Mouse (Mus musculus) lung, adult 2 months (tissue): ENCODE results near the gene 1600002K03Rik. TPM values are rescaled to one million over a fixed set of nuclear protein-coding genes. Genes with fewer than 3 reads are reported as not detected.

Experiments used
- DNase-seq: peaks from one replicate; pipeline ENCODE4 v3.0.0; 2022
- H3K4me1 ChIP-seq: fragments of 200-500 bp; 2 replicates; pipeline ENCODE4 v1.6.1; 2011; ENCODE audit warnings: low read length; ENCODE audit not compliant: control insufficient read depth, insufficient read depth
- H3K4me3 ChIP-seq: fragments of 200-500 bp; replicated peaks from 2 replicates; pipeline ENCODE3; 2011; ENCODE audit warnings: low read depth, mild to moderate bottlenecking, control low read depth, low read length; ENCODE audit errors: extremely low read depth
- CTCF ChIP-seq: fragments of 200-500 bp; IDR thresholded peaks from 2 replicates; pipeline ENCODE4 v1.5.1; 2011; ENCODE audit warnings: mild to moderate bottlenecking, low read length, control low read depth; ENCODE audit not compliant: insufficient read depth
- POLR2A ChIP-seq: fragments of 200-500 bp; IDR thresholded peaks from 2 replicates; pipeline ENCODE4 v1.6.1; 2011; ENCODE audit warnings: low read depth, mild to moderate bottlenecking, control low read depth, low read length, borderline replicate concordance; ENCODE audit errors: extremely low read depth
- WGBS: fragments of 180-500 bp; shearing (Covaris S2); methylation state at CpG from one replicate; pipeline ENCODE4 v1.1.7; 2018; 5-methylcytosine and 5-hydroxymethylcytosine counted together
- polyA plus RNA-seq: library from polyadenylated mRNA; depleted of rRNA; stranded (reverse); fragments of >200 nt; gene quantifications from 2 replicates; pipeline ENCODE4 v1.2.3, GENCODE M21; 2012

The 1600002K03Rik gene
- polyA plus RNA-seq, 1 experiment: 11.2 TPM

- peak; percentile 94 for DNase-seq
These were observed 31.5 kb upstream of the 1600002K03Rik start for GRCm38 (mm10) chr10:80141243-80141642.

DNA sequence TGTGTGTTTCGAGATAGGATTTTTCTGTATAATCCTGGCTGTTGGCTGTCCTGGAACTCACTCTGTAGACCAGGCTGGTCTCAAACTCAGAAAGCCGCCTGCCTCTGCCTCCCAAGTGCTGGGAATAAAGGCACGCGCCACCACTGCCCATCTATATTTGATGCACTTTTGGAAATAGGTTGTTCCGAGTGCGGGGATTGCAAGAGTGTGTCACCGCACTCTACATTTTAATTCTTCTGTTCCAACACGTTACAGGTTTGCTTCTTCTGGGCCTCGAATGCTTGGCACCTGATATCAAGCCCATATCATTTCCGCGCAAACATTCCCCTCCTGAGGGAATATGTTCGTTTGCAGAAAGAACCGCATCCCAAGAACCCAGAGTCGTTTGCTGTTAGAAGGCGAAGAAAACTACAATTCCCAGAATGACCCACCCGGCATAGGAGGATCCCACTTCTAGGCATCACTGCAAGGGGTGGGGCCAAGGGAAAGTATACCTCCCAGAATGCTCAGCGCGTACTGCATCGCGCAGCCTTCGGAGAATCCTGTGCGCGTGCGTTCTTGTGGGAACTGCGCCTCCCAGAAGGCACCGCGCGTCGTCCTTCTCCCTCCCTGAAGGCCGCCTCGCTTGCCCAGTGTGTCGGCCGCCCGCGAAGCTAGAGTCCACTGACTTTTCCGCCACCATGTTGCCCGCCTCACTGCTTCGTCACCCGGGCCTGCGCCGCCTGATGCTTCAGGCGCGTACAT lies 30.8 kb upstream of the 1600002K03Rik start:
- peak; percentile 88 for DNase-seq
- Histone ChIP-seq H3K4me3 (peak overlapping the region; percentile 76), H3K4me1 (peaks cover 14% of the 10 kb centered on the region)
- WGBS: 1% methylated on average over 43 of the region's 43 CpGs
- TF ChIP-seq CTCF (no peak), POLR2A (peak; percentile 91; the same call in 1 of the 2 replicates)

More at GRCm38 (mm10) chr10:80141243-80141642, 31.5 kb upstream of the 1600002K03Rik start:
- TF ChIP-seq POLR2A (peak; percentile 79; the same call in 1 of the 2 replicates), CTCF (peak; percentile 56)
- under 1% methylated on average over 29 of the region's 29 CpGs for WGBS
- Histone ChIP-seq H3K4me1 (peaks cover 9% of the 10 kb centered on the region), H3K4me3 (peak overlapping the region; percentile 59)

GRCm38 (mm10) chr10:80142530-80142925 lies 30.2 kb upstream of the 1600002K03Rik start:
- TF ChIP-seq CTCF: no peak
- TF ChIP-seq POLR2A: no peak

GRCm38 (mm10) chr10:80143664-80144063 lies 29.1 kb upstream of the 1600002K03Rik start:
- Histone ChIP-seq H3K4me1 (peaks cover 13% of the 10 kb centered on the region), H3K4me3 (no peak overlapping the region)
- TF ChIP-seq CTCF (no peak), POLR2A (no peak)
- DNase-seq: no peak
- 90% methylated on average over 7 of the region's 7 CpGs for WGBS

More at GRCm38 (mm10) chr10:80142530-80142925, 30.2 kb upstream of the 1600002K03Rik start:
- H3K4me1 ChIP-seq: peaks cover 15% of the 10 kb centered on the region
- H3K4me3 ChIP-seq: peak overlapping the region; percentile 76
- WGBS: 1% methylated on average over 15 of the region's 15 CpGs
- DNase-seq: no peak

- 87% methylated on average over 12 of the region's 12 CpGs for WGBS
- TF ChIP-seq CTCF (no peak), POLR2A (no peak)
- H3K4me1 ChIP-seq: peaks cover 13% of the 10 kb centered on the region
- DNase-seq: no peak
- no peak overlapping the region for H3K4me3 ChIP-seq
These were observed 28.6 kb upstream of the 1600002K03Rik start for GRCm38 (mm10) chr10:80144159-80144558.

- peaks cover 13% of the 10 kb centered on the region for H3K4me1 ChIP-seq
- TF ChIP-seq POLR2A: peak; percentile 21; the same call in 1 of the 2 replicates
- TF ChIP-seq CTCF: peak; percentile 91
- WGBS: 70% methylated on average over 20 of the region's 20 CpGs
- H3K4me3 ChIP-seq: no peak overlapping the region
- DNase-seq: peak; percentile 80
These were observed 27.6 kb upstream of the 1600002K03Rik start for GRCm38 (mm10) chr10:80144864-80145838.

- peaks cover 13% of the 10 kb centered on the region for H3K4me1 ChIP-seq
- TF ChIP-seq CTCF: no peak
- no peak for TF ChIP-seq POLR2A
- peak; percentile 66 for DNase-seq
- WGBS: 58% methylated on average over 6 of the region's 6 CpGs
- no peak overlapping the region for H3K4me3 ChIP-seq
These were observed 26.8 kb upstream of the 1600002K03Rik start for GRCm38 (mm10) chr10:80145896-80146295.

DNA sequence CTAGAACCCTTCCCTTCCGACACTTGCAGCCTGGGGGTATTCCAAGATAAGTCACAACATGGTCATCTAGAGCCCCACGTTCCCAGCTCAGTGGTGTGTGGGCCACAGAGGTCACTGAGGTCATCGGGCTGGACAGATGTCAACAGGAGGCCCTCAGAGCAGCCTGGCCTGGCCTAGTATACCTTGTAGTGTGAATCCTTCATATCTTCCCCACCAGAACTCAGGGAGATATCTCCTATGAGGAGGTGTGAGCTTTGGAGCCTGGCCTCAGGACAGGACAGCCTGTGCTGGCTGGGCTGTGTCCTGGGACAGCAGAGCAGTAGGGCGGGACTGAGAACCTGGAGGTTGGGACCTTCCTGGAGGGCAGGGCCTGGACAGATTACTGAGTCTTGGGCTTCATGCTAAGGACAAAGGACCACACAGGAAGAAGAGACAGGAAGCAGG lies 26.2 kb upstream of the 1600002K03Rik start:
- no peak for TF ChIP-seq CTCF
- no peak for TF ChIP-seq POLR2A
- H3K4me1 ChIP-seq: peaks cover 13% of the 10 kb centered on the region
- 52% methylated on average over 4 of the region's 4 CpGs for WGBS
- no peak overlapping the region for H3K4me3 ChIP-seq
- no peak for DNase-seq

- peaks cover 15% of the 10 kb centered on the region for H3K4me1 ChIP-seq
- 50% methylated on average over 5 of the region's 5 CpGs for WGBS
- no peak for TF ChIP-seq CTCF
- 0 out of 2 replicates have a peak, but pooled peaks have one; percentile 3 for TF ChIP-seq POLR2A
- DNase-seq: no peak
- peak overlapping the region; percentile 15 for H3K4me3 ChIP-seq
These were observed 25.5 kb upstream of the 1600002K03Rik start for GRCm38 (mm10) chr10:80147146-80147718.
